Mouse (Mus musculus): Measurements from ENCODE around the gene Alkbh6.

DNA sequence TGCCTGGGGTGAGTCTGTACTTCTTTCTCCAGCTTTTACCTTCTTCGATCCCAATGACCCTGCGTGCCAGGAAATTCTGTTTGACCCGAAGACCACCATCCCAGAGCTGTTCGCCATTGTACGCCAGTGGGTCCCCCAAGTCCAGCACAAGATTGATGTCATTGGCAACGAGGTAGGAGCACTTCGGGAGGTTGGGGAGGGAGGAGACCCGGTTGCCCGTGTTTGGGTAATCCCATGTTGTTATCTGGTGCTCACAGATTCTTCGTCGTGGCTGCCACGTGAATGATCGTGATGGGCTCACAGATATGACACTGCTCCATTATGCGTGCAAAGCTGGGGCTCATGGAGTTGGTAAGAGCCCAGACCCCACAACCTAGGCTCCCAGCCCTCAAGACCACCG lies 11.7 kb upstream of the Alkbh6 start:
- no peak for TF ChIP-seq POLR2A (IDR thresholded peaks at IDR 0.05; ENCODE audit: borderline replicate concordance, control insufficient read depth, low read depth, low read length)
- no peak for TF ChIP-seq CTCF (IDR thresholded peaks at IDR 0.05; ENCODE audit: control insufficient read depth, insufficient read depth, low read length)
